In the genomic region with DNA sequence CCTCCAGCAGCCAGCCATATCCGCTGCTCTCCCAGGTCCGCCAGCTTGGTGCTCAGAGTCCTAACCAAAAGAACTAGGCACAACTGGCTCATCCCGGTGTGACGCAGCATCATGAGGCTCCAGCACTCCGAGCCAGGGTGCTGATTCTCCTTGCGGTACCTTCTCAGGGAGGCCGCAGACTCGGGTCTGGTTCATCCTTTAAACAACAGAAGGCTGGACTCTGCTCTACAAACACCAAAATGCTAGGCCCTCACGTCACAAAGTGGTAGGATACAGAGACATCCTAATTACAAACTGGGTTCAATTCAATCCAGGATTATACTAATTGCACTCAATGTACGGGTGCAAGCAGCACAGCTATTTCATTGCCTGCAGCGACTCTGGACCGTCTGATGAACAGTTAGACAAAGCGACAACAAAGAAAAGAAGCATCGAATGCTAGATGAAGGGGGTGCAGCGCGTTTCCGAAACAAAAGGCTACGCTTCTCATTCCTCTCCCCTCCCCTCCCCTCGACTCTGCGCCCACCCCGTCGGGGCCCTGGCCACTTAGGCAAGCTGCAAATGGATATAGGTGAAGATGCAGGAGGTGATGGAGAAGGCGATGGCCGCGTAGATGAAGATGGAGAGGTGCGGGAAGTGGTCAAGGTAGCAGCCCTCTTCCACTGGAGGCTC, we compare ENCODE assay signal across 8 mouse cellular contexts. TPM values are rescaled to one million over a fixed set of nuclear protein-coding genes. Genes with fewer than 3 reads are reported as not detected.
A peak's percentile ranks its signal among the peaks of the same experiment; 100 is the strongest.
DNase-seq lines count a peak whose midpoint lies in the region; ATAC-seq and TF ChIP-seq lines count a peak whose summit lies in the region.

No protein-coding gene starts in this region.

- peak overlapping the region; percentile 53 for H3K4me3 ChIP-seq in kidney, postnatal 0 days (replicated peaks; ENCODE audit: low read depth, low read length)
- H3K4me3 ChIP-seq in embryonic facial prominence, embryonic 12.5 days, result peak overlapping the region; percentile 60
- H3K4me3 ChIP-seq in intestine, embryonic 16.5 days (ENCODE audit: low read length), result peak overlapping the region; percentile 58
- H3K4me3 ChIP-seq in liver, embryonic 13.5 days (replicated peaks), result peak overlapping the region; percentile 45

- peaks cover 8% of the 10 kb centered on the region; the same call in 1 of the 2 replicates for H3K4me1 ChIP-seq in kidney, postnatal 0 days (replicated peaks; ENCODE audit: insufficient read depth, low read length)
- peaks cover 8% of the 10 kb centered on the region for H3K4me1 ChIP-seq in embryonic facial prominence, embryonic 12.5 days
- no peaks in the 10 kb centered on the region; the same call in 1 of the 2 replicates for H3K4me1 ChIP-seq in intestine, embryonic 16.5 days (ENCODE audit: control insufficient read depth, insufficient read depth, low read length)
- H3K4me1 ChIP-seq in liver, embryonic 13.5 days (replicated peaks), result peaks cover 11% of the 10 kb centered on the region

- H3K9me3 ChIP-seq in kidney, postnatal 0 days (replicated peaks; ENCODE audit: low read length), result no peaks in the 10 kb centered on the region
- H3K9me3 ChIP-seq in embryonic facial prominence, embryonic 12.5 days, result no peaks in the 10 kb centered on the region
- no peaks in the 10 kb centered on the region for H3K9me3 ChIP-seq in intestine, embryonic 16.5 days (ENCODE audit: control insufficient read depth, low read length)
- H3K9me3 ChIP-seq in liver, embryonic 13.5 days (replicated peaks), result no peaks in the 10 kb centered on the region

- WGBS in kidney, postnatal 0 days, result 6% methylated on average over 26 of the region's 26 CpGs
- 6% methylated on average over 26 of the region's 26 CpGs for WGBS in embryonic facial prominence, embryonic 12.5 days
- 8% methylated on average over 26 of the region's 26 CpGs for WGBS in intestine, embryonic 16.5 days
- 21% methylated on average over 26 of the region's 26 CpGs for WGBS in liver, embryonic 13.5 days (ENCODE audit: insufficient replicate concordance)

- H3K36me3 ChIP-seq in kidney, postnatal 0 days (ENCODE audit: insufficient read depth, low read length), result no peaks in the 10 kb centered on the region
- peaks cover 8% of the 10 kb centered on the region for H3K36me3 ChIP-seq in embryonic facial prominence, embryonic 12.5 days
- no peaks in the 10 kb centered on the region for H3K36me3 ChIP-seq in intestine, embryonic 16.5 days (ENCODE audit: control insufficient read depth, insufficient read depth, low read length)
- H3K36me3 ChIP-seq in liver, embryonic 13.5 days, result peaks cover 16% of the 10 kb centered on the region

- peak overlapping the region; percentile 90 for H3K4me2 ChIP-seq in kidney, postnatal 0 days (ENCODE audit: low read length)
- H3K4me2 ChIP-seq in embryonic facial prominence, embryonic 12.5 days (replicated peaks), result peak overlapping the region; percentile 65
- peak overlapping the region; percentile 86 for H3K4me2 ChIP-seq in intestine, embryonic 16.5 days (ENCODE audit: low read depth, low read length)
- H3K4me2 ChIP-seq in liver, embryonic 13.5 days, result peak overlapping the region; percentile 49

- peak overlapping the region; percentile 56; the same call in 1 of the 2 replicates for H3K9ac ChIP-seq in kidney, postnatal 0 days (ENCODE audit: low read depth, low read length)
- H3K9ac ChIP-seq in embryonic facial prominence, embryonic 12.5 days, result peak overlapping the region; percentile 70
- peak overlapping the region; percentile 69 for H3K9ac ChIP-seq in intestine, embryonic 16.5 days (ENCODE audit: low read depth, low read length)
- H3K9ac ChIP-seq in liver, embryonic 13.5 days, result no peak overlapping the region; the same call in 1 of the 2 replicates

- ATAC-seq in kidney, postnatal 0 days (replicated peaks; ENCODE audit: low FRiP score, low read depth), result no peak
- no peak for ATAC-seq in embryonic facial prominence, embryonic 12.5 days (ENCODE audit: insufficient number of reproducible peaks, insufficient read depth, low FRiP score, low TSS enrichment)
- ATAC-seq in intestine, embryonic 16.5 days, result no peak
- no peak for ATAC-seq in liver, embryonic 13.5 days (ENCODE audit: low read depth)

- TF ChIP-seq CTCF in kidney, postnatal 0 days (IDR thresholded peaks at IDR 0.05; ENCODE audit: low read depth), result no peak

- H3K27me3 ChIP-seq in kidney, postnatal 0 days (ENCODE audit: insufficient read depth, low read length), result no peaks in the 10 kb centered on the region
- H3K27me3 ChIP-seq in embryonic facial prominence, embryonic 12.5 days, result no peaks in the 10 kb centered on the region
- H3K27me3 ChIP-seq in intestine, embryonic 16.5 days (replicated peaks; ENCODE audit: control insufficient read depth, insufficient read depth, low read length), result no peaks in the 10 kb centered on the region
- peaks cover 26% of the 10 kb centered on the region for H3K27me3 ChIP-seq in liver, embryonic 13.5 days

- H3K27ac ChIP-seq in kidney, postnatal 0 days, result 0 out of 2 replicates have a peak overlapping the region, but pooled peaks have one; percentile 36
- H3K27ac ChIP-seq in embryonic facial prominence, embryonic 12.5 days, result peak overlapping the region; percentile 93
- peak overlapping the region; percentile 64 for H3K27ac ChIP-seq in intestine, embryonic 16.5 days (ENCODE audit: low read length)
- H3K27ac ChIP-seq in liver, embryonic 13.5 days, result no peak overlapping the region

- peak; percentile 31 for DNase-seq in kidney, postnatal 0 days (ENCODE audit: low spot score)
- no peak for DNase-seq in kidney, adult 18-20 months
- no peak for DNase-seq in liver, embryonic 13.5 days
- peak; percentile 55 for DNase-seq in right cerebral cortex, postnatal 4 days
- no peak for DNase-seq in adrenal gland, adult 8-10 months
- no peak for DNase-seq in cerebellum, adult 18-20 months

RNA-seq across cellular contexts. Expression of a gene that starts 0.7 kb away (rescaled TPM):
- 32.5 and 36.5 TPM in 2 replicates for polyA plus RNA-seq in kidney, postnatal 0 days (2015; fragmentation: Nextera tagmentation; extraction: Ambion mirVana)
- 270 and 273 TPM in 2 replicates for polyA plus RNA-seq in embryonic facial prominence, embryonic 12.5 days (2016; fragmentation: Nextera tagmentation; extraction: Ambion mirVana)
- 45.2 and 51.0 TPM in 2 replicates for polyA plus RNA-seq in intestine, embryonic 16.5 days (2015; fragmentation: Nextera tagmentation; extraction: Ambion mirVana)
- polyA plus RNA-seq in liver, embryonic 13.5 days (2015; fragmentation: Nextera tagmentation; extraction: Ambion mirVana), result 5.0 and 6.3 TPM in 2 replicates
- 10 to 100 TPM; 16.5 to 25.6 (median 19.5) TPM for total RNA-seq in adrenal gland, adult 8-10 months (2022)

RNA-seq across cellular contexts. Expression of a gene that starts 13.0 kb away (rescaled TPM):
- 55.7 and 59.9 TPM in 2 replicates for polyA plus RNA-seq in kidney, postnatal 0 days (2015; fragmentation: Nextera tagmentation; extraction: Ambion mirVana)
- polyA plus RNA-seq in embryonic facial prominence, embryonic 12.5 days (2016; fragmentation: Nextera tagmentation; extraction: Ambion mirVana), result 42.1 and 44.0 TPM in 2 replicates
- 65.8 and 66.4 TPM in 2 replicates for polyA plus RNA-seq in intestine, embryonic 16.5 days (2015; fragmentation: Nextera tagmentation; extraction: Ambion mirVana)
- 36.8 and 50.0 TPM in 2 replicates for polyA plus RNA-seq in liver, embryonic 13.5 days (2015; fragmentation: Nextera tagmentation; extraction: Ambion mirVana)
- total RNA-seq in adrenal gland, adult 8-10 months (2022), result 10 to 100 TPM; 73.5 to 99.8 (median 89.0) TPM

RNA-seq across cellular contexts. Expression of a gene that starts 13.2 kb away (rescaled TPM):
- polyA plus RNA-seq in kidney, postnatal 0 days (2015; fragmentation: Nextera tagmentation; extraction: Ambion mirVana), result 17.9 and 23.4 TPM in 2 replicates
- 57.5 and 58.0 TPM in 2 replicates for polyA plus RNA-seq in embryonic facial prominence, embryonic 12.5 days (2016; fragmentation: Nextera tagmentation; extraction: Ambion mirVana)
- polyA plus RNA-seq in intestine, embryonic 16.5 days (2015; fragmentation: Nextera tagmentation; extraction: Ambion mirVana), result 27.9 and 35.2 TPM in 2 replicates
- polyA plus RNA-seq in liver, embryonic 13.5 days (2015; fragmentation: Nextera tagmentation; extraction: Ambion mirVana), result 22.6 and 25.4 TPM in 2 replicates
- total RNA-seq in adrenal gland, adult 8-10 months (2022), result 10 to 100 TPM; 22.5 to 30.3 (median 26.7) TPM

RNA-seq across cellular contexts. Expression of a gene that starts 28.4 kb away (rescaled TPM):
- polyA plus RNA-seq in kidney, postnatal 0 days (2015; fragmentation: Nextera tagmentation; extraction: Ambion mirVana), result 12.1 and 12.4 TPM in 2 replicates
- 27.2 TPM in 2 replicates for polyA plus RNA-seq in embryonic facial prominence, embryonic 12.5 days (2016; fragmentation: Nextera tagmentation; extraction: Ambion mirVana)
- 12.2 and 13.9 TPM in 2 replicates for polyA plus RNA-seq in intestine, embryonic 16.5 days (2015; fragmentation: Nextera tagmentation; extraction: Ambion mirVana)
- polyA plus RNA-seq in liver, embryonic 13.5 days (2015; fragmentation: Nextera tagmentation; extraction: Ambion mirVana), result 7.5 and 10.2 TPM in 2 replicates
- 10 to 100 TPM; 32.5 to 34.6 (median 32.9) TPM for total RNA-seq in adrenal gland, adult 8-10 months (2022)

RNA-seq across cellular contexts. Expression of a gene that starts 49.8 kb away (rescaled TPM):
- polyA plus RNA-seq in kidney, postnatal 0 days (2015; fragmentation: Nextera tagmentation; extraction: Ambion mirVana), result 292 and 309 TPM in 2 replicates
- 254 and 255 TPM in 2 replicates for polyA plus RNA-seq in embryonic facial prominence, embryonic 12.5 days (2016; fragmentation: Nextera tagmentation; extraction: Ambion mirVana)
- 331 and 372 TPM in 2 replicates for polyA plus RNA-seq in intestine, embryonic 16.5 days (2015; fragmentation: Nextera tagmentation; extraction: Ambion mirVana)
- 321 and 342 TPM in 2 replicates for polyA plus RNA-seq in liver, embryonic 13.5 days (2015; fragmentation: Nextera tagmentation; extraction: Ambion mirVana)
- 100 to 1,000 TPM; 181 to 218 (median 205) TPM for total RNA-seq in adrenal gland, adult 8-10 months (2022)

Comparison
In these comparisons a context has a peak if more than half of its experiments do, and no peak if none do; other contexts are left out.
1. DNase-seq: peak in kidney, postnatal 0 days (single experiment) and right cerebral cortex, postnatal 4 days (single experiment); none in kidney, adult 18-20 months (single experiment), liver, embryonic 13.5 days (single experiment), adrenal gland, adult 8-10 months (single experiment) and cerebellum, adult 18-20 months (0 of 2).
2. Peak in every context shown above with its lines, with median percentiles within 50 percentile points of each other: H3K4me2 ChIP-seq and H3K4me3 ChIP-seq.